Mouse (Mus musculus) C2C12 (cell line): Measurements from ENCODE around the gene Dnajc22.

Source experiments
- CEBPB ChIP-seq: IDR thresholded peaks from one replicate; pipeline ENCODE4 v1.6.1; 2011; ENCODE audit warnings: low read depth, mild to moderate bottlenecking, control low read depth, moderate library complexity
- CTCF ChIP-seq: IDR thresholded peaks from one replicate; pipeline ENCODE4 v1.5.1; 2011; ENCODE audit not compliant: control insufficient read depth, insufficient read depth, insufficient read length
- MAX ChIP-seq: IDR thresholded peaks from one replicate; pipeline ENCODE4 v1.6.1; 2011; ENCODE audit warnings: mild to moderate bottlenecking, control low read depth
- MYOD1 ChIP-seq: IDR thresholded peaks from one replicate; pipeline ENCODE4 v1.6.1; 2011; ENCODE audit warnings: low read depth; ENCODE audit not compliant: control insufficient read depth, insufficient read length
- MYOG ChIP-seq: IDR thresholded peaks from one replicate; pipeline ENCODE4 v1.6.1; 2011; ENCODE audit not compliant: control insufficient read depth, insufficient read length; ENCODE audit errors: extremely low read depth
- USF1 ChIP-seq: IDR thresholded peaks from one replicate; pipeline ENCODE4 v1.6.1; 2011; ENCODE audit warnings: low read depth, mild to moderate bottlenecking, control low read depth, moderate library complexity

GRCm38 (mm10) chr15:99065557-99066165, 27.3 kb upstream of the Dnajc22 start:
- TF ChIP-seq CTCF: no peak
- TF ChIP-seq USF1: no peak
- no peak for TF ChIP-seq MYOG
- no peak for TF ChIP-seq MYOD1
- TF ChIP-seq MAX: no peak
- TF ChIP-seq CEBPB: no peak
